Mouse (Mus musculus): ENCODE data around the gene Inpp5e.

The Inpp5e gene

GRCm38 (mm10) chr2:26362991-26363390 is 46.0 kb downstream of the Inpp5e start:
- DNase-seq (ENCODE audit: low read depth, low spot score): no peak

DNA sequence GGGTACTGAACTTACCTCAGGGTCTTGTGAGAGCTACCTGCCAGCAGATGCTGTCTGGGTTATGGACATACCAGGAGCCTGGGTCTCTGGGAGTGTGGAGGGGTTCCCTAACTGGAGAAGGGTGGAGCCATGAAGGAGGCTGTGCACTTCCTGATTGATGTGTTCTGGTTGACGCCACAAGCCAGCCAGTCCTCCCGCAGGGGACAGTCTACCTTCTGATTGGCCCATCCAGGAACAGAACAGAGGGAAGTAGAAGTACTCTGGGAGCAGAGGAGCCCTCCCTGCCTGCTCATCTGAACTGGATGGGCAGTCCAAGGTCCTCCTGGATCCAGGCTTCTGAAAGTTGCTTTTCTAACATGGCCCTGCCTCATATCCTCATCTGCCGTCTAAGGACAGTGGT is 48.2 kb downstream of the Inpp5e start, which contains the start of gene Card9:
Card9 (minus strand) TSS at position 147 of the 400 bp plus-strand sequence.
- no peak for DNase-seq (ENCODE audit: low read depth, low spot score)

DNA sequence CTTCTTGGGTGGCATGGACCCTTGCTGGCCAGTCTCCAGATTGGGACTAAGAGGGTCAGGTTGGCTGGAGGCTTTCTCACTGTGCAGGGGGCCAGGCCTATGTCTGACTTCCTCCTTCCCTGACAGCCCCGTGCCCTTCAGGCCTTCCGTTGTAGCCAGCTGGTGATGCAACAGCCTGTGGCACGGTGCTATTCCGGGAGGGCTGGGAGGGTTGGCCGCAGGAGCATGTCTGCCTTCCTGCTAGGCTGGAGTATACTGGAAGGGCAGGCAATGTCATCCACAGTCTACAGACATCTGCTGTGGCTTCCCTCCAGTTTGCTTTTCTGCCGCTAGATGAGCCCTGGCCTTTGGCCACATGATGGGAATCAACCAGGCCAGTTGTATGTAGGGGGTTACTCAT is 49.0 kb downstream of the Inpp5e start:
- DNase-seq (ENCODE audit: low read depth, low spot score): no peak

DNA sequence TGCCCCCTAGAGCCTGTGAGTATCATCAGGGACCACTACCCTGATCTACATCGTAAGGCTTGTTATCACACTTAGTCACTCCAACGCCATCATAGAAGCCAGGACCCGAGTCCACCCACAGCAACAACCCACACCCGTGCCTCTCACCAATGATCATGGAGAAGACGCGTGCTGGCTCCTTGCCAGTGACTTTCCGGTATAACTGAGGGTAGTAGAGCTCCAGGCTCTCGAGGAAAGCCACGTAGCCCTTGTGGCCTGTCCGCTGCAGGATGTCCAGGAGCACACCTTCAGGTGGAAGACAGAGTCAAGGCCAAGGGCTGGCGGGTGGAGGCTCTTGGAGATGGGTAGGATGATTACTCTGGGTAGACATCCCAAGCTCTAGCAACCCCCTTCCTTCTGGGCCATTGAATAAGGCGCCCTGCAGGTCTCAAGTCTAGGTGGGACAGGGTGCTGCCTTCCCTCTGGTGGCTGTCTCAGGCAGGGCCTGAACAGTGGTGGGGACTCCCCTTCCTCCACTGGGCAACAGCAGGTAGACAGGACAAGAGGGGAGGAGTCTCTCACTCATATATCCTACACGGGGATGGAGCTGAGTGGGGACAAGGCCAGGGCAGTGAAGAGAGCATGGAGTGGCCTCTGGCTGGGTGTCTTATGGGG is 50.2 kb downstream of the Inpp5e start:
- no peak for DNase-seq (ENCODE audit: low read depth, low spot score)

GRCm38 (mm10) chr2:26357484-26357883 is 51.5 kb downstream of the Inpp5e start:
- peak; percentile 64 for DNase-seq (ENCODE audit: low read depth, low spot score)

- no peak for DNase-seq (ENCODE audit: low read depth, low spot score)
Measured at GRCm38 (mm10) chr2:26356678-26357077, 52.3 kb downstream of the Inpp5e start.

DNA sequence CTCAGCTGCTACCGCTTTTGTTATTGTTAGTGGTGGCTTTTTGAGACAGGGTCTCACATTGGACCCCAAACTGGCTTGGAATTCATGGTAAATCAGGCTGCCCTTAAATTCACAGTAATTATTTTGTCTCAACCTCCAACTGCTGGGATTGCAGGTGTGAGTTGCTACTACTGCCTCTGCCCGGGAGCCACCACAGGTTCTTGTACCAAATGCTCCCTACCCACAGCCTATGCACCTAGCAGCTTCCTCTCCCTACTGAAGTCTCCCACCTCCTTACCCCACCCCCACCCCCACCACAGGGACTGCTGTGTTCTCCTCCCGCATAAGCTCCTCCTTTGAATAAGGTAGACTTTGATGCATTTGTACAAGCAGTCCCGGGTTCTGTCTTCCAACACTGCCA is 52.8 kb downstream of the Inpp5e start:
- no peak for DNase-seq (ENCODE audit: low read depth, low spot score)

DNA sequence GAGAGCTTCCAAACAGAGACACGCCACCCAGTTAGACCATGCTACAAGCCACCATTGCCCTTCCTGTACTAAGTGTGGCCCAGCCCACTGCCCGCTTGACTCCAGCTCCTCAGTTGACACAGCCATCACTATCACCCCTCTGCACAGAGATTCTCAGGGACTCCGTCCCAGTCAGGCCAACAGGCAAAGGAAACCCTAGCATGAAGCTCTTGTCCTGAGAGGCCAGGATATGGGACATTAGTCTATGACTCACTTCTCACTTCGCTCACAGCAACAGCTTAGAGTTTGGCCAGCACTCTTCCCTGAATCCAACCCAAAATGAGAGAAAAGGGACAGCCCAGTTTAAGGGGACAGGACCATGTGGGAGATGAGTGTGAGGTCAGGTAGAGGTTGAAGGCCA is 54.6 kb downstream of the Inpp5e start:
- DNase-seq (ENCODE audit: low read depth, low spot score): no peak

DNA sequence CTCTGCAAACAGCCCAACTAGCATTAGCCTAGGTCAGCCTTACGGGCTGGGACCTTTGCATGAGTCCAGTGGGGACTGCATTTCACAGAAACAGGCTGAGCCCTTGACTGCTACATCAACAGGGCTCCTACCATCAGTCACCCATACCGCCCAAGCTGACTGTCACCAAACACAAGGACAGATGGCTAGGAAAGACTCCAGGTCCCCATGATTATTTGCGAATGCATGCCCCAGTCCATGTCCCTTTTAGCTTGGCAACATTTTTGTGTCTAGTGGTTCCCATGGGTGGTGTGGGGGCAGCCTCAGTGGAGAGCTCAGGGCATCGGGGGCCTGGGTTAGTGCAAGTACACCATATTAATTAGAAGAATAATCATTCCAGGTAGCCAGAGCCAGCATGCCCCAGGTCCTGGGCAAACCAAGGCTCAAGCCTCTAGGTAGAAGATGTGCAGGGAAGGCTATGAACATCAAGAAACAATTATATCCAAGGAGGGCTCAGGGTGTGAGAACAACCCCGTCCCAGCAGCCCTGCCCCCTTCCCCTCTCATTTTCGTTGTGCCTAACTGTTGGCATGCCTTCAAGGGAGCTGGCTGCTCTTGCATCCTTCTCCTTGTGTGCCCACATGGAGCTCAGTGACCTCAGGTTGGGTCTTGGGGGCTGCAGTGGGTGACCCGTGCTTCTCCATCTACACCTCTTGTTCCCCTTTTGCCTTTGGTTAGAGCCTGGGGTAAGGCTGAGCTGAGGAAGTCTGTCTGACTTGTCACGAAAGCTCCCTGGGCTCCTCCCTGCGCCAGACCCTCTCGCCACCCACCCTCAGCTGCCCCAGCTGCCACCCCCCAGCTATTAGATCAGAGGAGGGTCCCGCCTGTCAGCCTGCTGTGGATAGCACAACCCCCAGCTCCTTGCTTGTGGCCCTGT is 55.7 kb downstream of the Inpp5e start:
- DNase-seq (ENCODE audit: low read depth, low spot score): no peak

- no peak for DNase-seq (ENCODE audit: low read depth, low spot score)
Measured at GRCm38 (mm10) chr2:26352291-26352910, 56.6 kb downstream of the Inpp5e start.

GRCm38 (mm10) chr2:26351358-26352290 is 57.4 kb downstream of the Inpp5e start, which contains the start of gene Dnlz:
Gene Dnlz, minus strand, starts transcription at chr2:26352110.
- peak; percentile 94 for DNase-seq (ENCODE audit: low read depth, low spot score)

GRCm38 (mm10) chr2:26348241-26348640 is 60.8 kb downstream of the Inpp5e start:
- DNase-seq (ENCODE audit: low read depth, low spot score): no peak
